Mouse (Mus musculus) CH12.LX (cell line): ENCODE measurements around the gene Slitrk3.

ENCODE experiments used
- CHD2 ChIP-seq: IDR thresholded peaks from 2 replicates; pipeline ENCODE4 v1.6.1; 2011; ENCODE audit warnings: low read length, improper control_type of control experiment
- CTCF ChIP-seq, 2 experiments: IDR thresholded peaks in 1 of 2; conservative IDR thresholded peaks in 1 of 2; 2 replicates each; pipeline ENCODE4 v1.5.1; 2011 to 2012; ENCODE audit warnings: low read depth in 2 of 2, low read length in 2 of 2, improper control_type of control experiment in 1 of 2, inconsistent platforms in 1 of 2, mild to moderate bottlenecking in 1 of 2, moderate library complexity in 1 of 2
- GABPA ChIP-seq: IDR thresholded peaks from 2 replicates; pipeline ENCODE4 v1.6.1; 2012; ENCODE audit warnings: low read depth, low read length, improper control_type of control experiment, inconsistent platforms; ENCODE audit not compliant: insufficient replicate concordance
- KAT2A ChIP-seq: IDR thresholded peaks from 2 replicates; pipeline ENCODE4 v1.6.1; 2012; ENCODE audit warnings: low read length, improper control_type of control experiment, inconsistent platforms; ENCODE audit not compliant: insufficient replicate concordance
- MAFK ChIP-seq: IDR thresholded peaks from 2 replicates; pipeline ENCODE4 v1.6.1; 2011; ENCODE audit warnings: low read length, improper control_type of control experiment; ENCODE audit not compliant: insufficient replicate concordance
- MAZ ChIP-seq: IDR thresholded peaks from 2 replicates; pipeline ENCODE4 v1.6.1; 2012; ENCODE audit warnings: low read depth, mild to moderate bottlenecking, inconsistent platforms, low read length, improper control_type of control experiment, moderate library complexity
- POLR2A ChIP-seq: IDR thresholded peaks from 2 replicates; pipeline ENCODE4 v1.6.1; 2011; ENCODE audit warnings: low read depth, mild to moderate bottlenecking, improper control_type of control experiment, low read length
- SMC3 ChIP-seq: IDR thresholded peaks from 2 replicates; pipeline ENCODE4 v1.6.1; 2011; ENCODE audit warnings: low read depth, low read length, improper control_type of control experiment
- ZMIZ1 ChIP-seq: IDR thresholded peaks from 2 replicates; pipeline ENCODE4 v1.6.1; 2012; ENCODE audit warnings: low read depth, mild to moderate bottlenecking, inconsistent platforms, low read length, improper control_type of control experiment
- ZNF384 ChIP-seq: IDR thresholded peaks from 2 replicates; pipeline ENCODE4 v1.6.1; 2012; ENCODE audit warnings: low read depth, low read length, improper control_type of control experiment, inconsistent platforms

GRCm38 (mm10) chr3:73002933-73003696 lies 54.5 kb downstream of the Slitrk3 start:
- TF ChIP-seq CHD2 (no peak), MAFK (no peak), CTCF (conservative IDR thresholded peaks at IDR 0.05 in 1 of 2, IDR thresholded peaks at IDR 0.05 in 1 of 2; ENCODE audit: low read depth in 2 of 2, low read length in 2 of 2) (no peak), POLR2A (no peak), KAT2A (no peak), MAZ (no peak), ZNF384 (no peak), ZMIZ1 (no peak), GABPA (no peak), SMC3 (no peak)
